11 mouse cellular contexts compared by ENCODE assay signal in genomic region chr15:84444181-84444580, GRCm38 (mm10). TPM values are rescaled to one million over a fixed set of nuclear protein-coding genes. Genes with fewer than 3 reads are reported as not detected.
DNase-seq lines count a peak whose midpoint lies in the region; ATAC-seq and TF ChIP-seq lines count a peak whose summit lies in the region.
"Had no signal": no experiment of that assay in that cellular context is flagged by ENCODE, and none has a peak within 500 bp of the region (broad histone marks: within the 10 kb centered on the region; RNA-seq: fewer than 3 reads in every experiment).

No protein-coding gene starts in this region.

- no peak for ATAC-seq in hindbrain, embryonic 16.5 days
- 0 out of 2 replicates have a peak, but pooled peaks have one; percentile 20 for ATAC-seq in limb, embryonic 15.5 days (ENCODE audit: insufficient number of reproducible peaks, low FRiP score, low TSS enrichment, low read depth)
- no peak for ATAC-seq in activated CD4-positive, CD25-positive, alpha-beta regulatory T cell, adult 4 months

- no peak overlapping the region for H3K27ac ChIP-seq in cerebellum, adult 2 months (ENCODE audit: insufficient read depth, low read length)
- H3K27ac ChIP-seq in CH12.LX (ENCODE audit: insufficient read depth, low read depth): no peak overlapping the region
- peak overlapping the region; percentile 36; the same call in 1 of the 2 replicates for H3K27ac ChIP-seq in hindbrain, embryonic 16.5 days (ENCODE audit: low read depth, low read length)
- peak overlapping the region; percentile 55 for H3K27ac ChIP-seq in limb, embryonic 15.5 days

- TF ChIP-seq CTCF in cerebellum, adult 2 months (IDR thresholded peaks at IDR 0.05; ENCODE audit: borderline replicate concordance, insufficient read depth, low read depth, low read length): no peak
- no peak for TF ChIP-seq CTCF in CH12.LX (conservative IDR thresholded peaks at IDR 0.05 in 1 of 2, IDR thresholded peaks at IDR 0.05 in 1 of 2; ENCODE audit: low read depth in 2 of 2, low read length in 2 of 2)

- no peaks in the 10 kb centered on the region for H3K79me2 ChIP-seq in CH12.LX (replicated peaks; ENCODE audit: control insufficient read depth, extremely low read depth, insufficient read depth, poor library complexity, severe bottlenecking)

- DNase-seq in cerebellum, postnatal 10 days: peak; percentile 65 to 70
- DNase-seq in cerebellum, adult 2 months: no peak
- DNase-seq in CH12.LX (ENCODE audit: extremely low read depth): no peak
- no peak for DNase-seq in layer of hippocampus, postnatal 25 days (ENCODE audit: extremely low spot score in 1 of 2, low spot score in 1 of 2)
- no peak for DNase-seq in right cerebral cortex, postnatal 25 days
- DNase-seq: left cerebral cortex, postnatal 4 days; lung, postnatal 14 days had no signal

- in situ Hi-C loops in CH12.LX (cut with MboI; ENCODE audit: low pct_ligation_motif_present, low pct_unique_long_range_greater_than_20kb, low sequenced_read_pairs): no loop called here

- dilution Hi-C loops in CH12.LX (cut with MboI; ENCODE audit: extremely low pct_ligation_motif_present, extremely low pct_unique_long_range_greater_than_20kb, low sequenced_read_pairs): no loop called here

- H3K4me3 ChIP-seq in cerebellum, adult 2 months (replicated peaks; ENCODE audit: insufficient read depth, low read depth, low read length): no peak overlapping the region
- H3K4me3 ChIP-seq in CH12.LX (replicated peaks in 1 of 3; ENCODE audit: low read depth in 2 of 3, low read length in 2 of 3, poor library complexity in 1 of 3): no peak overlapping the region
- H3K4me3 ChIP-seq in hindbrain, embryonic 16.5 days (ENCODE audit: low read length): peak overlapping the region; percentile 3; the same call in 1 of the 2 replicates
- H3K4me3 ChIP-seq in limb, embryonic 15.5 days: no peak overlapping the region; the same call in 1 of the 2 replicates

- TF ChIP-seq EP300 in CH12.LX (IDR thresholded peaks at IDR 0.05; ENCODE audit: low read length): no peak

- no peaks in the 10 kb centered on the region for H3K36me3 ChIP-seq in CH12.LX (replicated peaks in 1 of 2; ENCODE audit: control insufficient read depth in 1 of 2, insufficient read depth in 1 of 2, low read length in 1 of 2)
- no peaks in the 10 kb centered on the region for H3K36me3 ChIP-seq in hindbrain, embryonic 16.5 days (ENCODE audit: control insufficient read depth, insufficient read depth, low read length)
- no peaks in the 10 kb centered on the region for H3K36me3 ChIP-seq in limb, embryonic 15.5 days

- no peak for TF ChIP-seq RAD21 in CH12.LX (IDR thresholded peaks at IDR 0.05; ENCODE audit: low read depth, low read length)

- no peak overlapping the region for H3K9ac ChIP-seq in CH12.LX (ENCODE audit: insufficient read depth, low read depth)
- H3K9ac ChIP-seq in hindbrain, embryonic 16.5 days (ENCODE audit: low read depth, low read length): peak overlapping the region; percentile 59
- H3K9ac ChIP-seq in limb, embryonic 15.5 days: no peak overlapping the region

- H3K4me2 ChIP-seq in CH12.LX (ENCODE audit: insufficient read depth, low read depth, poor library complexity, severe bottlenecking): no peak overlapping the region
- peak overlapping the region; percentile 65 for H3K4me2 ChIP-seq in hindbrain, embryonic 16.5 days (ENCODE audit: low read length)
- H3K4me2 ChIP-seq in limb, embryonic 15.5 days: no peak overlapping the region

- WGBS in cerebellum, adult 2 months: 59% methylated on average over 7 of the region's 7 CpGs
- WGBS in hindbrain, embryonic 16.5 days: 36% methylated on average over 7 of the region's 7 CpGs
- 42% methylated on average over 7 of the region's 7 CpGs for WGBS in limb, embryonic 15.5 days

- H3K27me3 ChIP-seq in cerebellum, adult 2 months (ENCODE audit: control insufficient read depth, insufficient read depth, low read length): peaks cover 2% of the 10 kb centered on the region; the same call in 1 of the 2 replicates
- H3K27me3 ChIP-seq in CH12.LX (replicated peaks): peaks cover 76% of the 10 kb centered on the region
- peaks cover 6% of the 10 kb centered on the region for H3K27me3 ChIP-seq in hindbrain, embryonic 16.5 days (replicated peaks; ENCODE audit: control insufficient read depth, insufficient read depth, low read length)
- H3K27me3 ChIP-seq in limb, embryonic 15.5 days: peaks cover 82% of the 10 kb centered on the region

- H3K4me1 ChIP-seq in cerebellum, adult 2 months (ENCODE audit: control insufficient read depth, insufficient read depth, low read length): no peaks in the 10 kb centered on the region; the same call in none of the 2 replicates
- no peaks in the 10 kb centered on the region for H3K4me1 ChIP-seq in CH12.LX (ENCODE audit: control insufficient read depth in 1 of 2, insufficient read depth in 2 of 2)
- peaks cover 50% of the 10 kb centered on the region for H3K4me1 ChIP-seq in hindbrain, embryonic 16.5 days (ENCODE audit: control insufficient read depth, insufficient read depth, low read depth, low read length)
- peaks cover 35% of the 10 kb centered on the region for H3K4me1 ChIP-seq in limb, embryonic 15.5 days

- peaks cover 2% of the 10 kb centered on the region for H3K9me3 ChIP-seq in CH12.LX (replicated peaks; ENCODE audit: low read length)
- H3K9me3 ChIP-seq in hindbrain, embryonic 16.5 days (ENCODE audit: control insufficient read depth, low read length): no peaks in the 10 kb centered on the region
- no peaks in the 10 kb centered on the region for H3K9me3 ChIP-seq in limb, embryonic 15.5 days

- TF ChIP-seq POLR2A in cerebellum, adult 2 months (IDR thresholded peaks at IDR 0.05; ENCODE audit: borderline replicate concordance, insufficient read depth, low read length): no peak
- no peak for TF ChIP-seq POLR2A in CH12.LX (IDR thresholded peaks at IDR 0.05; ENCODE audit: low read depth, low read length)

TF ChIP-seq in CH12.LX, 34 proteins besides CTCF, POLR2A, EP300 and RAD21:
- no peak for TF ChIP-seq GABPA (IDR thresholded peaks at IDR 0.05; ENCODE audit: insufficient replicate concordance, low read depth, low read length)
- peak; percentile 38; the same call in 1 of the 2 replicates for TF ChIP-seq MAFK (IDR thresholded peaks at IDR 0.05; ENCODE audit: insufficient replicate concordance, low read length)
TF ChIP-seq in CH12.LX: peak in this region for 1.

RNA-seq across cellular contexts. Expression of gene Shisal1, which starts 2.7 kb away (rescaled TPM):
- 12.4 and 13.5 TPM in 2 replicates for polyA plus RNA-seq in cerebellum, adult 2 months (2012; rRNA removed)
- total RNA-seq in CH12.LX (2012; rRNA removed) (not detected in 2 replicates), CH12.LX (2014; rRNA removed) (not detected in 2 replicates)
- not detected in 2 replicates for polyA plus RNA-seq in CH12.LX (2012; ENCODE audit: insufficient read length, low read depth)
- polyA plus RNA-seq in hindbrain, embryonic 16.5 days (2015; fragmentation: Nextera tagmentation; extraction: Ambion mirVana): 8.6 and 12.3 TPM in 2 replicates
- 4.1 and 6.0 TPM in 2 replicates for polyA plus RNA-seq in limb, embryonic 15.5 days (2015; fragmentation: Nextera tagmentation; extraction: Ambion mirVana)
- polyA plus RNA-seq in activated CD4-positive, CD25-positive, alpha-beta regulatory T cell, adult 4 months (2017; shearing (Covaris generic)): not detected
- total RNA-seq in layer of hippocampus, postnatal 25 days (2021): 10 to 100 TPM; 62.5 to 65.1 TPM
- total RNA-seq: neutrophil, adult 5-6 weeks had no signal

Comparison
In these comparisons a context has a peak if more than half of its experiments do, and no peak if none do; other contexts are left out.
1. DNase-seq: peak in cerebellum, postnatal 10 days (2 of 2); none in cerebellum, adult 2 months (0 of 2), CH12.LX (single experiment), layer of hippocampus, postnatal 25 days (0 of 2) and right cerebral cortex, postnatal 25 days (single experiment).
2. H3K27ac ChIP-seq: peak in hindbrain, embryonic 16.5 days (single experiment) and limb, embryonic 15.5 days (single experiment); none in cerebellum, adult 2 months (single experiment) and CH12.LX (single experiment).